In the genomic region with DNA sequence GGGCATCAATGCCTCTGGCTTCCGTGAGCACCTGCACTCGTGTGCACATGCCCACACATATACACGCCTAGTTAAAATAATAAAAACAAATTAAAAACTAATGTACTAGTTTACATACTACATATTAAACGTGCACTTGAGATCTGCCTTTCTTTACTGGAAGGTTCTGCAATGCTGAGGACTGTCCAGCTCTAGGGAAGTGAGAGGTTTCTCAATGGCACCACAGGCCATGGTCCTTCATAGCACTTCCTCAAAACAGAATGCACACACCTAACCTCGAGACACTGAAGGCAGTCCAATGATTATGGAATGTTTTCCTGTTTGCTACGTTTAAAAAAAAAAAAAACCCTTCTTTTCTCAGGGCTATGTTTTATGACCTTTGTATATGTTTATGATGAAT, we compare ENCODE assay signal across 1 mouse cellular context.
TF ChIP-seq lines count a peak whose summit lies in the region.

No protein-coding gene starts in this region.

TF ChIP-seq in CH12.LX, 34 proteins besides CTCF, POLR2A, EP300 and RAD21 (continued from another document):
- TF ChIP-seq SMC3 (IDR thresholded peaks at IDR 0.05; ENCODE audit: low read depth, low read length) (no peak), CHD2 (IDR thresholded peaks at IDR 0.05; ENCODE audit: low read length) (no peak), E2F4 (IDR thresholded peaks at IDR 0.05; ENCODE audit: insufficient replicate concordance, low read depth, low read length) (no peak), MAFK (IDR thresholded peaks at IDR 0.05; ENCODE audit: insufficient replicate concordance, low read length) (no peak), HCFC1 (IDR thresholded peaks at IDR 0.05; ENCODE audit: low read depth, low read length) (no peak), NRF1 (IDR thresholded peaks at IDR 0.05; ENCODE audit: low read depth, low read length) (no peak), TCF12 (IDR thresholded peaks at IDR 0.05; ENCODE audit: low read depth, low read length) (no peak), PAX5 (IDR thresholded peaks at IDR 0.05; ENCODE audit: low read length) (no peak), ELF1 (IDR thresholded peaks at IDR 0.05; ENCODE audit: low read depth, low read length) (no peak), MAX (IDR thresholded peaks at IDR 0.05; ENCODE audit: low read length) (no peak), CHD1 (IDR thresholded peaks at IDR 0.05; ENCODE audit: low read depth, low read length) (no peak), KAT2A (IDR thresholded peaks at IDR 0.05; ENCODE audit: insufficient replicate concordance, low read length) (no peak), SIN3A (IDR thresholded peaks at IDR 0.05; ENCODE audit: low read length) (no peak), MAZ (IDR thresholded peaks at IDR 0.05; ENCODE audit: low read depth, low read length) (no peak), NELFE (IDR thresholded peaks at IDR 0.05; ENCODE audit: low read depth, low read length) (no peak), MEF2A (IDR thresholded peaks at IDR 0.05; ENCODE audit: borderline replicate concordance, low read depth, low read length) (no peak)
TF ChIP-seq in CH12.LX: peak in this region for 3.
